Mouse (Mus musculus): ENCODE results near the gene Nabp2.

Nabp2 gene

GRCm38 (mm10) chr10:128429052-128429451 is 17.8 kb upstream of the Nabp2 start:
- no peak for DNase-seq

GRCm38 (mm10) chr10:128425260-128425659 is 14.0 kb upstream of the Nabp2 start:
- DNase-seq, result no peak

- DNase-seq, result no peak
Observed at GRCm38 (mm10) chr10:128424604-128425003, 13.3 kb upstream of the Nabp2 start.

- DNase-seq, result peak; percentile 33
Observed at GRCm38 (mm10) chr10:128422426-128422825, 11.1 kb upstream of the Nabp2 start.

GRCm38 (mm10) chr10:128414848-128415247 is 3.6 kb upstream of the Nabp2 start:
- no peak for DNase-seq

- DNase-seq, result no peak
Observed at GRCm38 (mm10) chr10:128413076-128413475, 1.8 kb upstream of the Nabp2 start.

GRCm38 (mm10) chr10:128412558-128412957 is 1.3 kb upstream of the Nabp2 start:
- no peak for DNase-seq

- peak; percentile 48 for DNase-seq
Observed at GRCm38 (mm10) chr10:128412055-128412381, 726 bp upstream of the Nabp2 start.

GRCm38 (mm10) chr10:128410560-128410845 is 789 bp downstream of the Nabp2 start:
- no peak for DNase-seq

- peak; percentile 97 for DNase-seq
Observed at GRCm38 (mm10) chr10:128409692-128410559, 1.4 kb downstream of the Nabp2 start.

GRCm38 (mm10) chr10:128408591-128409535 is 2.4 kb downstream of the Nabp2 start:
- DNase-seq, result no peak

- DNase-seq, result peak; percentile 73
Observed at GRCm38 (mm10) chr10:128403931-128404330, 7.4 kb downstream of the Nabp2 start.

- no peak for DNase-seq
Observed at GRCm38 (mm10) chr10:128401638-128402037, 9.7 kb downstream of the Nabp2 start.

GRCm38 (mm10) chr10:128401056-128401455 is 10.2 kb downstream of the Nabp2 start, which contains the start of gene Slc39a5:
Gene Slc39a5, minus strand, starts transcription at chr10:128401229.
- DNase-seq, result no peak

- no peak for DNase-seq
Observed at GRCm38 (mm10) chr10:128400338-128400737, 11.0 kb downstream of the Nabp2 start.

- DNase-seq, result no peak
Observed at GRCm38 (mm10) chr10:128397466-128397865, 13.8 kb downstream of the Nabp2 start.

- no peak for DNase-seq
Observed at GRCm38 (mm10) chr10:128396716-128397264, 14.5 kb downstream of the Nabp2 start.

- DNase-seq, result no peak
Observed at GRCm38 (mm10) chr10:128396017-128396673, 15.1 kb downstream of the Nabp2 start.

GRCm38 (mm10) chr10:128391850-128392249 is 19.4 kb downstream of the Nabp2 start:
- DNase-seq, result no peak

GRCm38 (mm10) chr10:128390366-128390765 is 20.9 kb downstream of the Nabp2 start:
- no peak for DNase-seq

GRCm38 (mm10) chr10:128389570-128389969 is 21.7 kb downstream of the Nabp2 start:
- DNase-seq, result no peak

GRCm38 (mm10) chr10:128388941-128389340 is 22.4 kb downstream of the Nabp2 start:
- DNase-seq, result no peak

GRCm38 (mm10) chr10:128385902-128386301 is 25.4 kb downstream of the Nabp2 start:
- DNase-seq, result no peak
